Mouse (Mus musculus): ENCODE results near the gene Dazl.
"Not testable (repeated sequence)": the region's sequence is repeated elsewhere in the genome, so short reads cannot be mapped to it uniquely, and the experiment has no call there.

Gene Dazl

DNA sequence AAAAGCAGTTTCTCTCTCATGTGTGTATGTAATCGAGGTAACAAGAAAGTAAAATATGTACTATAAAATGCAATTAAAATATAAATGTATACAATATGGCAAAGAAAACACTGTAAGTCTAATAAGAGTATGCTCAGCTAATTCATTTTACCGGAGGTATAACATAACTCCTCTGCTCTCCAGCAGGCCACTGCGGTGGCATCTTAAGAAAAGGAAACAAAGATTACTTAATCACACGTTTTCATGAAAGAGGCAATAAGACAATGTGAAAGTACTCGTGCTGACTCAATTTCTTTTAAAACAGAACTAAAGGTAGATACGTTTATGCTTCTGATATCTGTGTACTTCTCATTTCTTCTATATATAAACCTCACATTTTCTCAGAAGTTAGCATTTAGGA, 8.6 kb downstream of the Dazl start:
- DNase-seq = no peak

GRCm38 (mm10) chr17:50261615-50262014, 31.8 kb downstream of the Dazl start:
- DNase-seq = not testable (repeated sequence)

- peak; percentile 21 to 50 for DNase-seq
Observed at GRCm38 (mm10) chr17:50260856-50261255, 32.6 kb downstream of the Dazl start.

GRCm38 (mm10) chr17:50246605-50247004, 46.8 kb downstream of the Dazl start:
- no peak for DNase-seq

- no peak for DNase-seq
Observed at GRCm38 (mm10) chr17:50244675-50245074, 48.8 kb downstream of the Dazl start.

GRCm38 (mm10) chr17:50243326-50243725, 50.1 kb downstream of the Dazl start:
- DNase-seq = no peak

- DNase-seq = no peak
Observed at GRCm38 (mm10) chr17:50237818-50238610, 55.4 kb downstream of the Dazl start.

GRCm38 (mm10) chr17:50237436-50237709, 56.1 kb downstream of the Dazl start:
- peak; percentile 90 to 92 for DNase-seq

DNA sequence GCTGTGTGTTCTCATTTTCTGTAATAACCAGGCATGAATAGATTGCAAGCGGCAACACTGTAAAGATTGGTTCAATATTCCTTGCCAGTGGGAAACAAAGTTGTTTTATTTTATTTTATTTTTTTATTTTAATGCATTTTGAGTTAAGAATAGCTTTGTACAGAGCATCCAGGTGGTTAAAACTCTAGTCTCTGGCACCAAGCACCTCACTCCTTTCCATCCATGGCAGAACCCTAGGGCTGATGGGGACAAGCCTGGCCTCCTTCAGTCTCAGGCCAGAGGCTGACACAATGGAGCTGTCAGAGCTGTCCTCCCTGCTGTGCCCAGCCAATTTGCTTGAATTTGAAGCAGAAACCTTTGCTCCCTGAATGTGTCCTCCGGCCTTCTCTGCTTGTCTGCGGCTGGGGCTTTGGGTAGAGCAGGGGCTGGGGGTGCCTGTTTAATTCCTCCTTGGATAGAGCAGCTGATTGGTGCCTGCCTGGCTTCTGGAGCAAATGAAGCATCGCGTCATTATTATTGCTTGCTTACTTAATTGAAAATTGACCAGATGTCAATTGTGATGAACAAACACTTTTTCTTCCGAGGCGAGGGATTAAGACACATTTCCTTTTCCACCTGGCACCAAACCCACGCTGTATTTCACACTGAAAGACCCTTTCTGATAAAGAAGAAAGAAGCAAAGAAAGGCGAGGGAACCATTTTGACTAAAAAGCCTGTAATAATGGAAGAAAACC, 56.6 kb downstream of the Dazl start:
- peak; percentile 36 to 42 for DNase-seq

- no peak for DNase-seq
Observed at GRCm38 (mm10) chr17:50235943-50236701, 57.3 kb downstream of the Dazl start.

DNA sequence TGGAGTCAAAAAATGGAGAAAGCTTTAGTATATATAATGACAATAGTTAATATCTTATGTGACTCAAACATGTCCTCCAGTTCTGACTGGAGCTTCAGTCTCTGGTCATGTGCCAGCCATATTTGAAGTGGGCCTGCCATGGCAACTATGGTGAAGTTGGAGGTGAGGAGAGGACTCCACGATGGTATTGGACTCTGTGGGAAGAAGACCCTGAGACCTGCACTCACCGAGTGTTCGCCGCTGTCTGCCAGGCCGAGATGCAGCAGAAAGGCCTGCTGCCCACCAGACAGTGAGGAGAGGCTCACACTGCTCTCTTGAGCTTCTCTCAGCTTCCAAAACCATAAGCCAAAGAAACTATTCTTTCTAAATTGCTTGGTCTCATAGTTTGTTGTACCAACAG, 59.5 kb downstream of the Dazl start:
- DNase-seq = no peak

DNA sequence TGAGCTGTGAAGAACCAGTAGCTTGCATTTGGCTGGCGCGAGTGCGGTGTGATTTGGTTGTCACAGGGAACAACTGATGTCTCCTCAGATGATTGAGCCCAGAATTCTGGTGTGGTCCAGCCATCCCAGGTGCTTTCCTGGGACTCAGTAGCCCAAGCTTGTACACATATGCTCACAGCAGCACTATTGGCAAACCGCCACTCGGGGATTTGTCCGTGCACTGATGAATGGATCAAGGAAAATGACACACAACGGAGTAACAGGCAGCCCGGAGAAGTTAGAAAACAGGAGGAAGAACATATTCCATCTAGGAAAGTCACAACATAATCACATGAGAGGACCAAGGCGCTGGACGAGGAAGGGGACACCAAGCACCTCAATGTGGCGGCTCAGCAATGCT, 60.6 kb downstream of the Dazl start:
- DNase-seq = peak; percentile 19 to 50

DNA sequence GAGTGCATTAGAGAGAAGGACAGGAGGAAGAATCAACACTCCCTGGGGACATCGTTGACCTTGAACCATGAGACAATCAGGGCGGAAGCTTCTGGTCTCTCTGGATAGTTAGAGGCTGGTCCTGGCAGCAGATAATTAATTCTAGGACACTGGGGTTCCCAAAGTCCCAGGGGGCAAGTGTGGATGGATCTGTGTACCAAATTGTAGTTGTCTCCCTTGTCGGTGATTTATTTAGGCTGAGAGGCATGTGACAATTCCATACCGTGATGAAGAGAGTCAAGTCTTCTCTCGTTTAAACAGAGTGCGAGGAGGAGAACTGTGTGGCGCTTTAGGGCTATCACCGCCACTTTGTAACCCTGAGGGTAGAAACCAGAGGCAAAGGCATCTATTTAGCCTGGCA, 62.2 kb downstream of the Dazl start:
- DNase-seq = no peak

DNA sequence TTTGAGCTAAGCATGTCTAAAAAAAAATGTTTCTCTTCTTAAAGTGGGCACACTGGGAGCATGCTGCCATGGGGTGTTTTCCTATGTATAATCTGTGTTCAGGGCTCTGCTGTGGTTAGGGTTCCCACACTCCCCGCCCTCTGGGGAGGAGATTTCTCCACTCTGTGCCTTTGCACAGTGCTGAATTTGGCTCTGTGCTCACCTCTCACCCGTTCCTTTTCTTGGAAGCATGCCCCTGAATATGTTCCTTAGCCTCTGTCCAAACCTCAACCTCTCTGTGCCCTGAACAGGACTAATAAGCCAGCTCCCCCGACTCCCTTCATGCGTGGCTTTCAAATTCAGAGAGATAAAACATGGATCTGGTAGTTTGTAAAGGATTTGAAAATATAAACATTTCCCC, 63.9 kb downstream of the Dazl start:
- no peak for DNase-seq

All from cerebellum, postnatal 25 days (tissue).